Mouse (Mus musculus) forebrain, postnatal 0 days (tissue): ENCODE measurements around the gene Tasp1. TPM values are rescaled to one million over a fixed set of nuclear protein-coding genes. Genes with fewer than 3 reads are reported as not detected.

ENCODE experiments used
- ATAC-seq: fragments of 200-750 bp; cut with Nextera tagmentation; 2 replicates; pipeline ENCODE4 v1.8.0; 2017; ENCODE audit warnings: mild to moderate bottlenecking, moderate library complexity
- DNase-seq: peaks from one replicate; pipeline ENCODE4 v3.0.0-alpha.2; 2015
- H3K27ac ChIP-seq: fragments of 300-500 bp; sonication (generic); 2 replicates; pipeline ENCODE4 v1.5.1; 2014; ENCODE audit warnings: low read depth, mild to moderate bottlenecking, antibody characterized with exemption, low read length, moderate library complexity, mixed read lengths
- H3K27me3 ChIP-seq: fragments of 300-500 bp; sonication (generic); 2 replicates; pipeline ENCODE4 v1.6.1; 2014; ENCODE audit warnings: mild to moderate bottlenecking, low read length, mixed read lengths; ENCODE audit not compliant: insufficient read depth
- H3K36me3 ChIP-seq: fragments of 300-500 bp; sonication (generic); 2 replicates; pipeline ENCODE4 v1.6.1; 2014; ENCODE audit warnings: mild to moderate bottlenecking, moderate library complexity; ENCODE audit not compliant: insufficient read depth
- H3K4me1 ChIP-seq: fragments of 300-500 bp; sonication (generic); 2 replicates; pipeline ENCODE4 v1.6.1; 2014; ENCODE audit warnings: antibody characterized with exemption; ENCODE audit not compliant: insufficient read depth
- H3K4me2 ChIP-seq: fragments of 300-500 bp; sonication (generic); 2 replicates; pipeline ENCODE4 v1.6.1; 2014; ENCODE audit warnings: low read depth, mild to moderate bottlenecking, moderate library complexity
- H3K4me3 ChIP-seq: fragments of 300-500 bp; sonication (generic); 2 replicates; pipeline ENCODE4 v1.5.1; 2014; ENCODE audit warnings: low read depth, low read length, mixed read lengths
- H3K9ac ChIP-seq: fragments of 300-500 bp; sonication (generic); 2 replicates; pipeline ENCODE4 v1.6.1; 2014; ENCODE audit warnings: mild to moderate bottlenecking
- H3K9me3 ChIP-seq: fragments of 300-500 bp; sonication (generic); 2 replicates; pipeline ENCODE4 v1.6.1; 2016; ENCODE audit warnings: low read length
- CTCF ChIP-seq: sonication (generic); IDR thresholded peaks from 2 replicates; pipeline ENCODE4 v1.5.1; 2016; ENCODE audit warnings: antibody characterized with exemption, control low read depth, low read depth
- whole genome bisulfite sequencing: fragments of 180-500 bp; shearing (Covaris S2); extraction: QIAGEN DNeasy Blood & Tissue Kit; methylation state at CpG from one replicate; pipeline ENCODE4 v1.1.7; 2014; 5-methylcytosine and 5-hydroxymethylcytosine counted together
- polyA plus RNA-seq: library from polyadenylated mRNA; unstranded; fragments of >200 nt; fragmentation: Nextera tagmentation; extraction: Ambion mirVana; gene quantifications from 2 replicates; pipeline ENCODE4 v1.2.1, GENCODE M21; 2015
- total RNA-seq: library from RNA; depleted of rRNA; stranded (reverse); fragments of >200 nt; gene quantifications from 2 replicates; pipeline ENCODE4 v1.2.3, GENCODE M21; 2014

Tasp1 gene
- total and polyA plus RNA-seq, 2 experiments from 2014 or later: 23.6 to 25.0 TPM

GRCm38 (mm10) chr2:139860133-139860494 lies 206.5 kb downstream of the Tasp1 start:
- no peak for DNase-seq
- no peak for TF ChIP-seq CTCF
- Histone ChIP-seq H3K27me3 (no peaks in the 10 kb centered on the region), H3K4me2 (no peak overlapping the region), H3K4me3 (no peak overlapping the region), H3K9ac (no peak overlapping the region), H3K36me3 (peaks cover 2% of the 10 kb centered on the region; the same call in 1 of the 2 replicates), H3K4me1 (no peaks in the 10 kb centered on the region), H3K27ac (no peak overlapping the region), H3K9me3 (no peaks in the 10 kb centered on the region)
- ATAC-seq: no peak
- WGBS: 95% methylated on average over 5 of the region's 5 CpGs

- H3K4me3 ChIP-seq: no peak overlapping the region
- peaks cover 2% of the 10 kb centered on the region; the same call in 1 of the 2 replicates for H3K36me3 ChIP-seq
- no peak for ATAC-seq
- H3K4me1 ChIP-seq: no peaks in the 10 kb centered on the region
- no peak overlapping the region for H3K4me2 ChIP-seq
- no peak for DNase-seq
- no peak overlapping the region for H3K27ac ChIP-seq
- no peak overlapping the region for H3K9ac ChIP-seq
- WGBS: 65% methylated on average over 3 of the region's 3 CpGs
- H3K9me3 ChIP-seq: no peaks in the 10 kb centered on the region
- TF ChIP-seq CTCF: no peak
- H3K27me3 ChIP-seq: no peaks in the 10 kb centered on the region
Measured at GRCm38 (mm10) chr2:139859424-139860132, 207.0 kb downstream of the Tasp1 start.

- 96% methylated on average over 1 of the region's 1 CpGs for WGBS
- Histone ChIP-seq H3K4me2 (no peak overlapping the region), H3K36me3 (no peaks in the 10 kb centered on the region), H3K27me3 (no peaks in the 10 kb centered on the region), H3K4me1 (no peaks in the 10 kb centered on the region), H3K4me3 (no peak overlapping the region), H3K27ac (no peak overlapping the region), H3K9ac (no peak overlapping the region), H3K9me3 (no peaks in the 10 kb centered on the region)
- ATAC-seq (no peak), DNase-seq (no peak)
- no peak for TF ChIP-seq CTCF
Measured at GRCm38 (mm10) chr2:139849621-139850020, 217.0 kb downstream of the Tasp1 start.

- no peak overlapping the region for H3K4me3 ChIP-seq
- no peak for DNase-seq
Measured at GRCm38 (mm10) chr2:139841359-139841758, 225.2 kb downstream of the Tasp1 start.

GRCm38 (mm10) chr2:139840941-139841340 lies 225.7 kb downstream of the Tasp1 start:
- Histone ChIP-seq H3K4me1 (no peaks in the 10 kb centered on the region), H3K4me2 (no peak overlapping the region), H3K36me3 (no peaks in the 10 kb centered on the region), H3K9ac (no peak overlapping the region), H3K27me3 (no peaks in the 10 kb centered on the region), H3K27ac (no peak overlapping the region), H3K9me3 (no peaks in the 10 kb centered on the region), H3K4me3 (no peak overlapping the region)
- DNase-seq (no peak), ATAC-seq (no peak)
- no peak for TF ChIP-seq CTCF
- 67% methylated on average over 5 of the region's 5 CpGs for WGBS

More at GRCm38 (mm10) chr2:139841359-139841758, 225.2 kb downstream of the Tasp1 start:
- H3K36me3 ChIP-seq: no peaks in the 10 kb centered on the region
- no peak overlapping the region for H3K27ac ChIP-seq
- no peak for TF ChIP-seq CTCF
- H3K9me3 ChIP-seq: no peaks in the 10 kb centered on the region
- H3K4me1 ChIP-seq: no peaks in the 10 kb centered on the region
- H3K9ac ChIP-seq: no peak overlapping the region
- H3K27me3 ChIP-seq: no peaks in the 10 kb centered on the region
- no peak overlapping the region for H3K4me2 ChIP-seq
- 91% methylated on average over 1 of the region's 1 CpGs for WGBS
- no peak for ATAC-seq

- Histone ChIP-seq H3K27ac (no peak overlapping the region), H3K4me3 (no peak overlapping the region), H3K4me2 (no peak overlapping the region), H3K9me3 (no peaks in the 10 kb centered on the region), H3K27me3 (no peaks in the 10 kb centered on the region), H3K9ac (no peak overlapping the region), H3K4me1 (no peaks in the 10 kb centered on the region), H3K36me3 (no peaks in the 10 kb centered on the region)
- 89% methylated on average over 8 of the region's 8 CpGs for WGBS
- DNase-seq (no peak), ATAC-seq (no peak)
- no peak for TF ChIP-seq CTCF
Measured at GRCm38 (mm10) chr2:139821589-139822378, 244.8 kb downstream of the Tasp1 start.

GRCm38 (mm10) chr2:139817275-139817674 lies 249.3 kb downstream of the Tasp1 start:
- H3K9me3 ChIP-seq: no peaks in the 10 kb centered on the region
- TF ChIP-seq CTCF: no peak

More at GRCm38 (mm10) chr2:139817275-139817674, 249.3 kb downstream of the Tasp1 start:
- ATAC-seq (no peak), DNase-seq (no peak)
- H3K4me1 ChIP-seq: no peaks in the 10 kb centered on the region
- H3K27ac ChIP-seq: no peak overlapping the region
- no peaks in the 10 kb centered on the region for H3K27me3 ChIP-seq
- no peak overlapping the region for H3K4me2 ChIP-seq
- 85% methylated on average over 3 of the region's 3 CpGs for WGBS
- no peaks in the 10 kb centered on the region for H3K36me3 ChIP-seq
- no peak overlapping the region for H3K9ac ChIP-seq
- no peak overlapping the region for H3K4me3 ChIP-seq
